Mouse (Mus musculus): ENCODE measurements around the gene Rtbdn.
"Not testable (repeated sequence)": the region's sequence is repeated elsewhere in the genome, so short reads cannot be mapped to it uniquely, and the experiment has no call there.

Rtbdn gene

GRCm38 (mm10) chr8:84946528-84947240 lies at the start of gene Rtbdn:
Gene Rtbdn (plus strand): TSS chr8:84946991.
- no peak for DNase-seq (ENCODE audit: low read depth, low spot score)

- DNase-seq (ENCODE audit: low read depth, low spot score), result no peak
These were observed 45.7 kb upstream of the Rtbdn start for GRCm38 (mm10) chr8:84901071-84901470.

GRCm38 (mm10) chr8:84901752-84902151 lies 45.0 kb upstream of the Rtbdn start, which contains the start of gene Klf1:
Gene Klf1 (plus strand): TSS chr8:84901928.
- DNase-seq (ENCODE audit: low read depth, low spot score), result no peak

- no peak for DNase-seq (ENCODE audit: low read depth, low spot score)
These were observed 44.3 kb upstream of the Rtbdn start for GRCm38 (mm10) chr8:84902367-84902919.

- DNase-seq (ENCODE audit: low read depth, low spot score), result peak; percentile 77
These were observed 43.7 kb upstream of the Rtbdn start for GRCm38 (mm10) chr8:84902920-84903661.

- no peak for DNase-seq (ENCODE audit: low read depth, low spot score)
These were observed 42.4 kb upstream of the Rtbdn start for GRCm38 (mm10) chr8:84904351-84904750.

- no peak for DNase-seq (ENCODE audit: low read depth, low spot score)
These were observed 39.8 kb upstream of the Rtbdn start for GRCm38 (mm10) chr8:84907037-84907436.

GRCm38 (mm10) chr8:84907493-84907892 lies 39.3 kb upstream of the Rtbdn start:
- DNase-seq (ENCODE audit: low read depth, low spot score), result no peak

- not testable (repeated sequence) for DNase-seq (ENCODE audit: low read depth, low spot score)
These were observed 38.8 kb upstream of the Rtbdn start for GRCm38 (mm10) chr8:84907979-84908378.

GRCm38 (mm10) chr8:84908421-84909161 lies 38.2 kb upstream of the Rtbdn start, which contains the start of gene Dnase2a:
Gene Dnase2a (plus strand): TSS chr8:84908560.
- DNase-seq (ENCODE audit: low read depth, low spot score), result peak; percentile 65

GRCm38 (mm10) chr8:84909162-84909767 lies 37.5 kb upstream of the Rtbdn start:
- no peak for DNase-seq (ENCODE audit: low read depth, low spot score)

GRCm38 (mm10) chr8:84909949-84910348 lies 36.8 kb upstream of the Rtbdn start:
- no peak for DNase-seq (ENCODE audit: low read depth, low spot score)

- no peak for DNase-seq (ENCODE audit: low read depth, low spot score)
These were observed 36.2 kb upstream of the Rtbdn start for GRCm38 (mm10) chr8:84910551-84910950.

GRCm38 (mm10) chr8:84911854-84912253 lies 34.9 kb upstream of the Rtbdn start:
- no peak for DNase-seq (ENCODE audit: low read depth, low spot score)

GRCm38 (mm10) chr8:84912391-84912790 lies 34.4 kb upstream of the Rtbdn start:
- no peak for DNase-seq (ENCODE audit: low read depth, low spot score)

GRCm38 (mm10) chr8:84912895-84913501 lies 33.8 kb upstream of the Rtbdn start:
- DNase-seq (ENCODE audit: low read depth, low spot score), result peak; percentile 56

- DNase-seq (ENCODE audit: low read depth, low spot score), result no peak
These were observed 33.3 kb upstream of the Rtbdn start for GRCm38 (mm10) chr8:84913502-84913900.

GRCm38 (mm10) chr8:84913960-84914359 lies 32.8 kb upstream of the Rtbdn start:
- DNase-seq (ENCODE audit: low read depth, low spot score), result peak; percentile 47

GRCm38 (mm10) chr8:84915269-84915668 lies 31.5 kb upstream of the Rtbdn start:
- no peak for DNase-seq (ENCODE audit: low read depth, low spot score)

- no peak for DNase-seq (ENCODE audit: low read depth, low spot score)
These were observed 29.0 kb upstream of the Rtbdn start for GRCm38 (mm10) chr8:84917781-84918180.

- no peak for DNase-seq (ENCODE audit: low read depth, low spot score)
These were observed 28.1 kb upstream of the Rtbdn start for GRCm38 (mm10) chr8:84918646-84919045.

Data from retina, postnatal 7 days (tissue).